Mouse (Mus musculus) embryonic facial prominence, embryonic 15.5 days (tissue): ENCODE data around the gene Crlf2. TPM values are rescaled to one million over a fixed set of nuclear protein-coding genes. Genes with fewer than 3 reads are reported as not detected.
A peak's percentile ranks its signal among the peaks of the same experiment; 100 is the strongest.

Source experiments
- ATAC-seq: fragments of 200-750 bp; cut with Nextera tagmentation; 2 replicates; pipeline ENCODE4 v1.8.0; 2017; ENCODE audit warnings: low read depth, moderate TSS enrichment; ENCODE audit not compliant: insufficient number of reproducible peaks, low FRiP score, low TSS enrichment
- H3K27ac ChIP-seq: fragments of 300-500 bp; sonication (generic); replicated peaks from 2 replicates; pipeline ENCODE4 v1.5.1; 2015; ENCODE audit warnings: mild to moderate bottlenecking, inconsistent platforms
- H3K27me3 ChIP-seq: fragments of 300-500 bp; sonication (generic); 2 replicates; pipeline ENCODE4 v1.6.1; 2015; ENCODE audit warnings: inconsistent platforms
- H3K36me3 ChIP-seq: fragments of 300-500 bp; sonication (generic); 2 replicates; pipeline ENCODE4 v1.6.1; 2015; ENCODE audit warnings: mild to moderate bottlenecking, inconsistent platforms
- H3K4me1 ChIP-seq: fragments of 300-500 bp; sonication (generic); 2 replicates; pipeline ENCODE4 v1.6.1; 2015; ENCODE audit warnings: inconsistent platforms
- H3K4me2 ChIP-seq: fragments of 300-500 bp; sonication (generic); replicated peaks from 2 replicates; pipeline ENCODE4 v1.6.1; 2015; ENCODE audit warnings: mild to moderate bottlenecking, inconsistent platforms
- H3K4me3 ChIP-seq: fragments of 300-500 bp; sonication (generic); replicated peaks from 2 replicates; pipeline ENCODE4 v1.5.1; 2015; ENCODE audit warnings: mild to moderate bottlenecking, inconsistent platforms
- H3K9ac ChIP-seq: fragments of 300-500 bp; sonication (generic); 2 replicates; pipeline ENCODE4 v1.6.1; 2015; ENCODE audit warnings: inconsistent platforms
- H3K9me3 ChIP-seq: fragments of 300-500 bp; sonication (generic); replicated peaks from 2 replicates; pipeline ENCODE4 v1.6.1; 2016; ENCODE audit warnings: inconsistent platforms
- WGBS: fragments of 180-500 bp; shearing (Covaris S2); methylation state at CpG from one replicate; pipeline ENCODE4 v1.1.7; 2015; 5-methylcytosine and 5-hydroxymethylcytosine counted together
- polyA plus RNA-seq: library from polyadenylated mRNA; unstranded; fragments of >200 nt; fragmentation: Nextera tagmentation; extraction: Ambion mirVana; gene quantifications from 2 replicates; pipeline ENCODE4 v1.2.1, GENCODE M21; 2015

The Crlf2 gene
- 12.6 and 13.6 TPM in 2 replicates for polyA plus RNA-seq

- WGBS: under 1% methylated on average over 59 of the region's 73 CpGs
- ATAC-seq: peak; percentile 61
- H3K4me1 ChIP-seq: no peaks in the 10 kb centered on the region
Measured at GRCm38 (mm10) chr5:109558404-109559160, at the start of gene Crlf2. Gene Crlf2, minus strand, starts transcription at chr5:109558993.

GRCm38 (mm10) chr5:109602585-109602984 is 43.8 kb upstream of the Crlf2 start:
- Histone ChIP-seq H3K4me3 (no peak overlapping the region), H3K9me3 (0 out of 2 replicates have a peak, but pooled peaks cover under 1% of the 10 kb centered on the region), H3K9ac (no peak overlapping the region), H3K27me3 (no peaks in the 10 kb centered on the region), H3K4me1 (no peaks in the 10 kb centered on the region), H3K4me2 (no peak overlapping the region), H3K27ac (no peak overlapping the region), H3K36me3 (no peaks in the 10 kb centered on the region)
- WGBS: 38% methylated on average over 1 of the region's 1 CpGs
- no peak for ATAC-seq

More at GRCm38 (mm10) chr5:109558404-109559160, at the start of gene Crlf2:
- Histone ChIP-seq H3K27me3 (no peaks in the 10 kb centered on the region), H3K9ac (peak within 1 kb of the TSS; percentile 58), H3K27ac (peak within 1 kb of the TSS; percentile 97), H3K4me3 (peak within 1 kb of the TSS; percentile 79), H3K36me3 (peaks cover 20% of the 10 kb centered on the region), H3K9me3 (peaks cover 26% of the 10 kb centered on the region), H3K4me2 (peak within 1 kb of the TSS; percentile 56)

GRCm38 (mm10) chr5:109601080-109601479 is 42.3 kb upstream of the Crlf2 start:
- 36% methylated on average over 3 of the region's 3 CpGs for WGBS
- Histone ChIP-seq H3K4me2 (no peak overlapping the region), H3K9ac (no peak overlapping the region), H3K4me1 (no peaks in the 10 kb centered on the region), H3K36me3 (no peaks in the 10 kb centered on the region), H3K27ac (no peak overlapping the region), H3K9me3 (0 out of 2 replicates have a peak, but pooled peaks cover 10% of the 10 kb centered on the region), H3K4me3 (no peak overlapping the region), H3K27me3 (no peaks in the 10 kb centered on the region)
- ATAC-seq: no peak

- H3K36me3 ChIP-seq: no peaks in the 10 kb centered on the region
- H3K27ac ChIP-seq: no peak overlapping the region
- no peak overlapping the region for H3K4me2 ChIP-seq
- H3K4me1 ChIP-seq: no peaks in the 10 kb centered on the region
- 0 out of 2 replicates have a peak, but pooled peaks cover 10% of the 10 kb centered on the region for H3K9me3 ChIP-seq
- H3K27me3 ChIP-seq: no peaks in the 10 kb centered on the region
- ATAC-seq: no peak
- H3K9ac ChIP-seq: no peak overlapping the region
- no peak overlapping the region for H3K4me3 ChIP-seq
Measured at GRCm38 (mm10) chr5:109598876-109599275, 40.1 kb upstream of the Crlf2 start.

- Histone ChIP-seq H3K9ac (no peak overlapping the region), H3K4me3 (no peak overlapping the region), H3K36me3 (no peaks in the 10 kb centered on the region), H3K9me3 (0 out of 2 replicates have a peak, but pooled peaks cover 10% of the 10 kb centered on the region), H3K4me2 (no peak overlapping the region), H3K4me1 (no peaks in the 10 kb centered on the region), H3K27me3 (no peaks in the 10 kb centered on the region), H3K27ac (no peak overlapping the region)
- 28% methylated on average over 5 of the region's 5 CpGs for WGBS
- ATAC-seq: no peak
Measured at GRCm38 (mm10) chr5:109596647-109597046, 37.9 kb upstream of the Crlf2 start.

GRCm38 (mm10) chr5:109562829-109563228 is 4.0 kb upstream of the Crlf2 start:
- Histone ChIP-seq H3K36me3 (no peaks in the 10 kb centered on the region), H3K4me1 (no peaks in the 10 kb centered on the region), H3K27me3 (no peaks in the 10 kb centered on the region), H3K4me2 (no peak overlapping the region), H3K27ac (no peak overlapping the region), H3K9me3 (no peaks in the 10 kb centered on the region), H3K9ac (no peak overlapping the region), H3K4me3 (no peak overlapping the region)
- WGBS: 49% methylated on average over 2 of the region's 2 CpGs
- no peak for ATAC-seq

GRCm38 (mm10) chr5:109559191-109559590 is 398 bp upstream of the Crlf2 start:
- Histone ChIP-seq H3K36me3 (peaks cover 19% of the 10 kb centered on the region), H3K4me1 (no peaks in the 10 kb centered on the region), H3K4me3 (peak overlapping the region; percentile 79), H3K9me3 (peaks cover 23% of the 10 kb centered on the region), H3K27me3 (no peaks in the 10 kb centered on the region), H3K9ac (0 out of 2 replicates have a peak overlapping the region, but pooled peaks have one; percentile 58), H3K4me2 (peak overlapping the region; percentile 56), H3K27ac (peak overlapping the region; percentile 97; the same call in 1 of the 2 replicates)
- no peak for ATAC-seq
- WGBS: 24% methylated on average over 6 of the region's 6 CpGs

GRCm38 (mm10) chr5:109558123-109558403 is 730 bp downstream of the Crlf2 start:
- peaks cover 31% of the 10 kb centered on the region for H3K9me3 ChIP-seq
- peak overlapping the region; percentile 79 for H3K4me3 ChIP-seq
- peak; percentile 9; the same call in 1 of the 2 replicates for ATAC-seq
- no peaks in the 10 kb centered on the region for H3K4me1 ChIP-seq
- peaks cover 23% of the 10 kb centered on the region for H3K36me3 ChIP-seq
- H3K27ac ChIP-seq: peak overlapping the region; percentile 97
- peak overlapping the region; percentile 56 for H3K4me2 ChIP-seq
- under 1% methylated on average over 9 of the region's 9 CpGs for WGBS
- no peak overlapping the region for H3K9ac ChIP-seq
- H3K27me3 ChIP-seq: no peaks in the 10 kb centered on the region

- Histone ChIP-seq H3K9me3 (peaks cover 36% of the 10 kb centered on the region), H3K4me2 (peak overlapping the region; percentile 56), H3K4me3 (peak overlapping the region; percentile 79), H3K36me3 (peaks cover 23% of the 10 kb centered on the region), H3K4me1 (no peaks in the 10 kb centered on the region), H3K9ac (peak overlapping the region; percentile 31; the same call in 1 of the 2 replicates), H3K27me3 (no peaks in the 10 kb centered on the region), H3K27ac (peak overlapping the region; percentile 97)
- WGBS: under 1% methylated on average over 35 of the region's 35 CpGs
- peak; percentile 83 for ATAC-seq
Measured at GRCm38 (mm10) chr5:109557321-109558122, 1.3 kb downstream of the Crlf2 start.

- Histone ChIP-seq H3K9ac (no peak overlapping the region), H3K9me3 (peaks cover 41% of the 10 kb centered on the region)
- 5% methylated on average over 40 of the region's 40 CpGs for WGBS
Measured at GRCm38 (mm10) chr5:109556591-109557320, 2.0 kb downstream of the Crlf2 start.

More at GRCm38 (mm10) chr5:109556591-109557320, 2.0 kb downstream of the Crlf2 start:
- Histone ChIP-seq H3K27ac (peak overlapping the region; percentile 97), H3K4me2 (peak overlapping the region; percentile 56), H3K27me3 (no peaks in the 10 kb centered on the region), H3K4me1 (no peaks in the 10 kb centered on the region), H3K36me3 (peaks cover 23% of the 10 kb centered on the region), H3K4me3 (peak overlapping the region; percentile 79)
- ATAC-seq: peak; percentile 76
